Mouse (Mus musculus): ENCODE measurements around the gene Rps6ka5.

DNA sequence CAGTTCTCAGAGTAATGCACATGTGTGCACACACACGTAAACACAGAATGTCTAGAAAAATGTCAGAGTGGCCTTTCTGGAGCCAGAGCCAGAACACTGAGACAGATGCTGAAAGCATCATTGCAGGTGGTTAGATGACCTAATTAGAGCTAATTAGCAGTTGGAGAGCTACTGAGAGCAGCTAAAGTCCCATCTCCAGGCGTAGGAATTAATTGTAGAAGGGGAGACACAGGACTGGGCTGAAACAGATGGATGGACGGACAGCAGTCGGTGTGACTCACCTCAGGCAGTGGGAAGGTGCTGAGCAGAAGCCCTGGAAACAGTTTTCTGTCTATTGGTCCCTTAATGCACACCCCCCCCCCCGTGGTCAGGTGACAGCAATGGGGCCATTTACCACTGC lies 8.4 kb upstream of the Rps6ka5 start:
- no peak for TF ChIP-seq CTCF (IDR thresholded peaks at IDR 0.05; ENCODE audit: extremely low read depth, insufficient read depth, insufficient read length, insufficient replicate concordance)
- no peak for TF ChIP-seq POLR2A (IDR thresholded peaks at IDR 0.05; ENCODE audit: low read depth, low read length)
